Mouse (Mus musculus) lung, postnatal 0 days (tissue): ENCODE data around the gene Celsr2.

ENCODE experiments used
- CTCF ChIP-seq: IDR thresholded peaks from 2 replicates; pipeline ENCODE4 v1.5.1; 2016; ENCODE audit warnings: antibody characterized with exemption, mild to moderate bottlenecking
- EP300 ChIP-seq: IDR thresholded peaks from 2 replicates; pipeline ENCODE4 v1.6.1; 2016; ENCODE audit warnings: antibody characterized with exemption, mild to moderate bottlenecking, control low read depth

DNA sequence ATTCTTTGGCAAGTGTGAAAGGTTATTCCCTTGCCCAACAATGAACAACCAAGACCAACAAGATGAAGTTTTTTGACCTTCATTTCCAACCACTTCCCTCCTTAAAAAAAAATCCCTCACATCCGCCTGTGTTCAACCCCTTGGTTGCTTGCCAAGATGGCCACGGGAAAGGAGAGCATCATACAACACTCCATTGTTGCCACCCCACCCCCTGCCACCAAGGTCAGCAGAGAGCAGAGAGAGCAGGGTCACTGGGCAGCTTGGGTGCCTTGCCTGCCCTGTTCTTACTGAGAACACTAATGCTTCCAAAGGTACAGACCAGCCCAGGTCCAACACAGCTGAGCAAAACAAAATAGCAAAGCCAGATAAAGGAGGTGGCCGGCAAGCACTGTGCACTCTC lies 43.1 kb downstream of the Celsr2 start:
- no peak; the same call in 1 of the 2 replicates for TF ChIP-seq CTCF
- no peak for TF ChIP-seq EP300
